Mouse (Mus musculus) limb, embryonic 15.5 days (tissue): ENCODE results near the gene Pi16. TPM values are rescaled to one million over a fixed set of nuclear protein-coding genes. Genes with fewer than 3 reads are reported as not detected.
"Not testable (repeated sequence)": the region's sequence is repeated elsewhere in the genome, so short reads cannot be mapped to it uniquely, and the experiment has no call there.

ENCODE experiments used
- ATAC-seq: fragments of 200-750 bp; cut with Nextera tagmentation; 2 replicates; pipeline ENCODE4 v1.8.0; 2017; ENCODE audit warnings: low read depth, moderate TSS enrichment; ENCODE audit not compliant: insufficient number of reproducible peaks, low FRiP score, low TSS enrichment
- H3K27ac ChIP-seq: fragments of 300-500 bp; sonication (generic); 2 replicates; pipeline ENCODE4 v1.5.1; 2015; ENCODE audit warnings: moderate library complexity, mild to moderate bottlenecking, inconsistent platforms
- H3K27me3 ChIP-seq: fragments of 300-500 bp; sonication (generic); 2 replicates; pipeline ENCODE4 v1.6.1; 2015; ENCODE audit warnings: inconsistent platforms
- H3K36me3 ChIP-seq: fragments of 300-500 bp; sonication (generic); 2 replicates; pipeline ENCODE4 v1.6.1; 2015; ENCODE audit warnings: inconsistent platforms
- H3K4me1 ChIP-seq: fragments of 300-500 bp; sonication (generic); 2 replicates; pipeline ENCODE4 v1.6.1; 2015; ENCODE audit warnings: inconsistent platforms
- H3K4me2 ChIP-seq: fragments of 300-500 bp; sonication (generic); 2 replicates; pipeline ENCODE4 v1.6.1; 2015; ENCODE audit warnings: mild to moderate bottlenecking, inconsistent platforms
- H3K4me3 ChIP-seq: fragments of 300-500 bp; sonication (generic); 2 replicates; pipeline ENCODE4 v1.5.1; 2015; ENCODE audit warnings: mild to moderate bottlenecking, inconsistent platforms
- H3K9ac ChIP-seq: fragments of 300-500 bp; sonication (generic); 2 replicates; pipeline ENCODE4 v1.6.1; 2015; ENCODE audit warnings: inconsistent platforms
- H3K9me3 ChIP-seq: fragments of 300-500 bp; sonication (generic); 2 replicates; pipeline ENCODE4 v1.6.1; 2016; ENCODE audit warnings: inconsistent platforms
- WGBS: fragments of 180-500 bp; shearing (Covaris S2); methylation state at CpG from one replicate; pipeline ENCODE4 v1.1.7; 2015; 5-methylcytosine and 5-hydroxymethylcytosine counted together
- polyA plus RNA-seq: library from polyadenylated mRNA; unstranded; fragments of >200 nt; fragmentation: Nextera tagmentation; extraction: Ambion mirVana; gene quantifications from 2 replicates; pipeline ENCODE4 v1.2.1, GENCODE M21; 2015

Gene Pi16
- 6.5 and 8.0 TPM in 2 replicates for polyA plus RNA-seq

DNA sequence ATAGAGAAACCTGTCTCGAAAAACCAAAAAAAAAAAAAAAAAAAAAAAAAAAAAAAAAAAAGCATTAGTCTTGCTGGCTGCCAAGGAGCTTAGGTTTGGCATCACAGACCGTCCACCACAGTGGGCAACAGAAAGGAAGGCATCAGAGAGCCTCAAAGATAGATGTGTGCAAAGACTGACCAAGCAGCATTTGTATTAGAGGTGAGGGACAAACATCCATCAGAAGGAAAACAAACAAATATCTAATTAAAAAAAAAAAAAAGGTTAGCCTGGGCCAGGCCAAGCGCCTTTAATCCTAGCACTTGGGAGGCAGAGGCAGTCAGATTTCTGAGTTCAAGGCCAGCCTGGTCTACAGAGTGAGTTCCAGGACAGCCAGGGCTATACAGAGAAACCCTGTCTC, at the start of gene Pi16:
Gene Pi16 (plus strand): TSS at position 301 of the 400 bp plus-strand sequence.
- not testable (repeated sequence) for H3K4me3 ChIP-seq, H3K36me3 ChIP-seq, H3K9ac ChIP-seq, H3K9me3 ChIP-seq, H3K4me2 ChIP-seq, ATAC-seq
- peaks cover 24% of the 10 kb centered on the region for H3K4me1 ChIP-seq
- 0 out of 2 replicates have a peak within 1 kb of the TSS, but pooled peaks have one; percentile 19 for H3K27ac ChIP-seq
- 81% methylated on average over 3 of the region's 3 CpGs for WGBS
- peaks cover 34% of the 10 kb centered on the region for H3K27me3 ChIP-seq

DNA sequence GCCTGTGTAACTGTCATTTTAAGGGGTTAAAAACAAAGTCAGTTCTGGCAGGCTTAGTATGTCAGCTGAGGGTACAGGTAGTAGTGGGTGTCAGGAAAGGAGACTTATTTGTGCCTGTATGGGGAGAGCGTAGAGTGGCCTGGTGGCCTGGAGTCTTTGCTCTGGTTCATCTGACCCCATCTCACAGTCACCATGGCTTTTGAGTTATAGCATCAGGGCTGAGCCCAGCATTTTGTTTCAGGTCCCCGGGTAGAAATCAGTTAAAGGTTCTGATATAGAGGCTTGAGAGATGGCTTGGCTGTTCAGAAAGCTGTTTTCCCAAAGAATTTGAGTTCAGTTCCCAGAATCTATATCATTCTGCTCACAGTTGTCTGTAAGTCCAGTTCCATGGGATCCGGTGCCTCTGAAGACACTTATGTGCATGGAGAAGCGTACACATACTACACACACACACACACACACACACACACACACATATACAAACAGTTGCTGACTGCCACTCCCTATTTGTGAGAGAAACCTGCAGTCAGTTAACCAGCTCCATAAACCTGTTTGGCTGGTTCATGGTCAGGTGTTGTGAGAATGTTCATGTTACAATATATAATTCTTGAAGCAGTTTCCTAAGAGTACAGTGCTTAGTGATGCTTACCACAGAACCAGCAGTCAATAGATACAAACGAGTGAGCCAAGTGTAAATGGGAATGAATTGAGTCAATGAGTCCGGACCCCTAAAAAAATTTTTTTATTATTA, 49.4 kb upstream of the Pi16 start:
- Histone ChIP-seq H3K36me3 (no peaks in the 10 kb centered on the region), H3K4me3 (peak overlapping the region; percentile 80), H3K9ac (peak overlapping the region; percentile 23; the same call in 1 of the 2 replicates), H3K4me2 (peak overlapping the region; percentile 47), H3K27me3 (no peaks in the 10 kb centered on the region), H3K4me1 (peaks cover 26% of the 10 kb centered on the region), H3K9me3 (no peaks in the 10 kb centered on the region), H3K27ac (peak overlapping the region; percentile 96)
- 56% methylated on average over 6 of the region's 6 CpGs for WGBS
- ATAC-seq = peak; percentile 15; the same call in 1 of the 2 replicates

DNA sequence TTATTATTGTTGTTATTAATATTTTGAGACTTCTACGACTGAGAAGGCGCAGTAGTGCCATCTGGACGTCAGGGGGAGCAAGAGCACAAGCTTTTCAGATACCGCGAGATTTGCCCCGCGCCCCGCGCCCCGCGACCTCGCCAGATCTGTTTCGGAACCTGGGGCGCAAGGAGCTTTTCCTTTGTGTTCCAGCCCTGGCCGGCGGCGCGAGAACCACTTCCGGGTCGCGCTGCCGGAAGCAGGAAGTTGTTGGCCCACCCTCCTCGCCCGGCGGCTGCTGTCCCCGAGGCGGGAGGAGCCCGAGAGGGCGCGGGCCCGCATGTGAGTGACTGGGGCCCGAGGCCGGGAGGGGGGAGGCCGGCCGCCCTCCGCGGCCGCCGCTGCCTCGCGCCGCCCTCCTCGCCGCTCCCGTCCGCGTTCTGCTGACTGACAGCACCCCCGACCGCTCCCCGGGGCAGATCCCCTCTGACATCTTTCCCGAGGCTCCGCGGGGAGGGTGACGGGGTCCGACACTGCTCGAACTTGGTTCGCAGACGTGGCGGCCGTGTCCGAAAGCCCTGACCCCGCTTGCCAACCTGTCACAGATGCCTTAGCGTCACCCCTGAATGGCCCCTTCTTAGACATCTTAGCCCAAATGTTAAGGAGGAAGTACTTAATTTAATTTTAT, 48.7 kb upstream of the Pi16 start, which contains the start of gene BC004004:
Gene BC004004 (plus strand): TSS at position 107 of the 667 bp plus-strand sequence.
- Histone ChIP-seq H3K9ac (peak within 1 kb of the TSS; percentile 88), H3K9me3 (no peaks in the 10 kb centered on the region), H3K36me3 (no peaks in the 10 kb centered on the region), H3K4me2 (peak within 1 kb of the TSS; percentile 47), H3K4me1 (peaks cover 26% of the 10 kb centered on the region), H3K4me3 (peak within 1 kb of the TSS; percentile 80), H3K27me3 (no peaks in the 10 kb centered on the region), H3K27ac (peak within 1 kb of the TSS; percentile 96)
- ATAC-seq = peak; percentile 80
- WGBS = 0% methylated on average over 45 of the region's 63 CpGs

DNA sequence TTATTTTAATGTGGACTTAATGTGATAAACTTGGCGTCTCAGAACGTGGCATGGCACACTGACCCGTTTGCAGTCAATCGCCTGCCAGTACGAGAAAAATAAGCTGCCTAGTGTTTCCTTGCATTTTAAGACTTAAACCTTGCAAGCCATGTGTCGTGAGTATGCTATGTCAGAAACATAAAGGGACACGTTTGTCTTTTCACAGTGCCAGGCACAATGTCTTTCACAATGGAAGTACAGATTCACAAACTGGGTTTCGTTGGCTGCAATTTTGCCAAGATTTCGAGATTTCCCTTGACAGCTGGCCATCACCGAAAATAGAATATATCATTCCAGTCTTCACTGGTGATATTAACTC, 48.2 kb upstream of the Pi16 start:
- H3K4me2 ChIP-seq = peak overlapping the region; percentile 47
- peaks cover 26% of the 10 kb centered on the region for H3K4me1 ChIP-seq
- ATAC-seq = no peak
- 15% methylated on average over 10 of the region's 10 CpGs for WGBS
- no peaks in the 10 kb centered on the region for H3K36me3 ChIP-seq
- H3K9me3 ChIP-seq = no peaks in the 10 kb centered on the region
- H3K4me3 ChIP-seq = peak overlapping the region; percentile 80
- H3K9ac ChIP-seq = peak overlapping the region; percentile 88
- H3K27me3 ChIP-seq = no peaks in the 10 kb centered on the region
- peak overlapping the region; percentile 96 for H3K27ac ChIP-seq

DNA sequence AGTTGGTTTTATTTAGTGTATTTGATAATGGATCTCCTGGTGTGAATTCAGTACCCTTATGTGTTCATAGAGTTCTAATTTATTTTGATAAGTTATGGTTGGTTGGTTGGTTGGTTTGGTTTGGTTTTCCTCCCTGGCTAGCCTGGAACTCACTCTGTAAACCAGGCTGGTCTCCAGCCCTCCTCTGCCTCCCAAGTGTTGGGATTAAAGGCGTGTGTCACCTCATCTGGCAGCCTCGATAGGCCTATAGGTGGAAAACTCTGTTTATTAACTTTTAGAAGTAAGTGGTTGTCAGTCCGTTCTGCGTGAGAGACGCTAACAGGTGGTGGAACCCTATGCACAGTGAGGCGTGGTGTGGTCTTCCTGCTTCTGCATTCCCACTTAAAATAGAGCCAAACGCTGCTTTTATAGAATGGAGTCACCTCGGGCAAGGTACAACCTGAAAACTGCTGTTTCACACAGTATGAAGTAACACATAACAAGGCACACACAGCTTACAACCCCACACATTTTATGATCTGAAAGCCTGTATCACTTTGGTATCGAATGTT, 47.3 kb upstream of the Pi16 start:
- Histone ChIP-seq H3K4me1 (peaks cover 23% of the 10 kb centered on the region), H3K27me3 (no peaks in the 10 kb centered on the region), H3K9ac (no peak overlapping the region), H3K4me2 (no peak overlapping the region), H3K4me3 (peak overlapping the region; percentile 80; the same call in 1 of the 2 replicates), H3K36me3 (no peaks in the 10 kb centered on the region), H3K27ac (peak overlapping the region; percentile 96; the same call in 1 of the 2 replicates), H3K9me3 (no peaks in the 10 kb centered on the region)
- no peak for ATAC-seq
- WGBS = 86% methylated on average over 9 of the region's 9 CpGs

DNA sequence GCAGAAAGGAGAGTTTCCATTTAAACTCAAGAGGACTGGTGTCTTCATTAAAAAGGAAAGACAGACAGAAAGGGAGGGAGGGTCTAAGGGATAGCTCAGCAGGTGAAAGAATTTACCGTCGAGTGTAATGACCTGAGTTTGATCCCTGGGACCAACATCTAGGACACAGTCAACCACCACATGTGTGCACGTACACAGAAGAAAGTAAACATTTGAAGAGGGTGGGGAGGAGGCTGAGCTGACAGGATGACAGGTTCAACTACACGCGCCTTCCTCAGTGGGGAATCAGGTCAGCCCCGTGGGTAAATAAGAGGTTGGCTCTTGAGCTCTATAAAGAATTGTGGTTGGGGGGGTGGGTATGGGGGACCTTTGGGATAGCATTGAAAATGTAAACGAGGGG, 44.3 kb upstream of the Pi16 start:
- Histone ChIP-seq H3K4me2 (no peak overlapping the region), H3K27ac (no peak overlapping the region), H3K9ac (no peak overlapping the region), H3K9me3 (no peaks in the 10 kb centered on the region), H3K4me1 (peaks cover 18% of the 10 kb centered on the region), H3K27me3 (no peaks in the 10 kb centered on the region), H3K36me3 (peaks cover 3% of the 10 kb centered on the region; the same call in 1 of the 2 replicates), H3K4me3 (no peak overlapping the region)
- no peak for ATAC-seq
- 84% methylated on average over 7 of the region's 7 CpGs for WGBS

DNA sequence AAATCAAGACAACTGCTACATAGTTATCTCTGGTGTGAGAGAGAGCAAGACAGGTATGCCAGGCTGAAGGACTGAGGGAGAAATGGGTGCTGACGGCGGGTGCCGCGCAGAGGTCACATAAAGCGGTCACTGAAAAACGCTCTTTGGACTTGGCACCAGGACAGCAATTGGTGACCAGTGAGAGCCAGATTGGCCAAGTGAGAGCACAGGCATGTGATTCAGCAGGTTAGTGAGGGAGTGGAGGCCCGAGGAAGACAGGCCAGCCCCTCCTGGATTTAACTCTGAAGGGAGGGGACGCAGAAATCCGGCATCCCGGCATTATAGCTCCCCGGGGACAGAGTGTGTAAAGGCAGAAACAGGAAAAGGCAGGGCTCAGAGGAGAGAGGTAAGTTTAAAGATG, 43.6 kb upstream of the Pi16 start:
- Histone ChIP-seq H3K9me3 (no peaks in the 10 kb centered on the region), H3K4me3 (no peak overlapping the region), H3K4me2 (no peak overlapping the region), H3K4me1 (peaks cover 16% of the 10 kb centered on the region), H3K27ac (0 out of 2 replicates have a peak overlapping the region, but pooled peaks have one; percentile 43), H3K27me3 (no peaks in the 10 kb centered on the region), H3K9ac (no peak overlapping the region), H3K36me3 (peaks cover 11% of the 10 kb centered on the region; the same call in 1 of the 2 replicates)
- ATAC-seq = no peak
- 75% methylated on average over 11 of the region's 11 CpGs for WGBS

DNA sequence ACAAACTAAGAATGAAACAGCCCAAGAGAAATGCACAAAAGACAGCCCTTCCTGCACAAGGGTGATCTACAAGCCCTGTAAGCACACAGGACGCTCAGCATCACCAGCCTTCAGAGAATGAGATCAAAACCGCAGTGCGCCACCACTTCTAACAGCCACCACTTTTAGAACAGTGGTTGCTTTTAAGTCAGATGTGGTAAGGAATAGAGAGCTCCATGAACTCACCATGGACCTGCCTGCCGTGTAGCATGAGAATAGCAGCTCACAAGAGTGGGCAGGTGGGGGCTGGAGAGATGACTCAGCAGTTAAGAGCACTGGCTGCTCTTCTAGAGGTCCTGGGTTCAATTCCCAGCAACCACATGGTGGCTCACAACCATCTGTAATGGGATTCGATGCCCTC, 37.1 kb upstream of the Pi16 start:
- Histone ChIP-seq H3K27me3 (no peaks in the 10 kb centered on the region), H3K9me3 (no peaks in the 10 kb centered on the region), H3K9ac (no peak overlapping the region), H3K4me3 (no peak overlapping the region), H3K4me1 (no peaks in the 10 kb centered on the region), H3K4me2 (no peak overlapping the region), H3K36me3 (peaks cover 42% of the 10 kb centered on the region), H3K27ac (no peak overlapping the region)
- 87% methylated on average over 5 of the region's 5 CpGs for WGBS
- ATAC-seq = no peak

DNA sequence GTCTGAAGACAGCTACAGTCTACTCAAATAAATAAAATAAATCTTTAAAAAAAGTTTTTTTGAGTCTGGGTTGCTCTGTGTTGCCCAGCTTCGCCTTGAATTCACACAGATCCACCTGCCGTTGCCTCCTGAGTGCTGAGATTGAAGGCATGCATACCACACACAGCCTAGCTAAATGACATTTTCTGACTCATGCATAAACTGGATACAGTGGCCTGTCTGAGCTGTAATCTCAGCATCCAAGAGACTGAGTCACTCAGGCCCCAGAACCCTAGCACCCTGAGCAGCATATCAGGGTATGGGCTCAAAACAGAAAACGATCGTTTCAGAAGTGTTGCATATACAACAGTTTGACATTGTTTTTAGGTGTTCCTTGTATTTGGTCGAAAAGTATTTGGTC, 35.9 kb upstream of the Pi16 start:
- no peak for ATAC-seq
- peaks cover 48% of the 10 kb centered on the region for H3K36me3 ChIP-seq
- no peak overlapping the region for H3K9ac ChIP-seq
- 90% methylated on average over 5 of the region's 5 CpGs for WGBS
- no peak overlapping the region for H3K27ac ChIP-seq
- H3K27me3 ChIP-seq = no peaks in the 10 kb centered on the region
- H3K9me3 ChIP-seq = no peaks in the 10 kb centered on the region
- H3K4me2 ChIP-seq = no peak overlapping the region
- H3K4me3 ChIP-seq = no peak overlapping the region
- H3K4me1 ChIP-seq = no peaks in the 10 kb centered on the region

DNA sequence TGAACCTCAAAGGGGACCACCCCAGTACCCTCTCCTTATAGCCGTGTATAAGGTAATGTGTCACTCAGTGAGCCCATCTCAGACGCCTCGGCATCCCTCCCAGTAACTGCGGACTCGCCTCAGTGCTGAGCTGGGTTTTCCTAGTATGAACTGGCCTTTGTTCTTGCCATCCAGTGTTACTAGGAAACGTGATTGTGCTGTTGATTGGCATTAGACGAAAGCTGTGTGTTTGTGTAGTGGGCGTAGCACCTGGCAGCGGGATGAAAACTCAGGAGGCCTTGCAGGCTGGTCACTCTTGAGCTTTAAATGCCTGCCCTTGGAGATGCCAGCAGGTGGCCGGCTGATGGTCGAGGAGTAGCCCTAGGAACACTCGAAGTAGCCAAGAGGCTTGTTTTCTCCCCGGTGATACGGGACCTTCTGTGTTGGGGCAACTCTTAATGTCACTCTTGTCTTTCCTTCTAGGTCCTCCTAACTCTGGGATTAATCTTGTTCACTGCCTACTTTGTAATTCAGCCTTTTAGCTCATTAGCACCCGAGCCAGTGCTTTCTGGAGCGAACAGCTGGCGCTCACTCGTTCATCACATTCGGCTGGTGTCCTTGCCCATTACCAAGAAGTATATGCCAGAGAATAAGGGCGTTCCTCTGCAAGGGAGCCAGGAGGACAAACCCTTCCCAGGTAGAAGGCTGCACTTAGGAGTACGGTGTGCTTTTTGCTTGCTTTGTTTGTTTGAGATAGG, 35.1 kb upstream of the Pi16 start:
- Histone ChIP-seq H3K9ac (no peak overlapping the region), H3K4me3 (no peak overlapping the region), H3K36me3 (peaks cover 51% of the 10 kb centered on the region), H3K27ac (no peak overlapping the region), H3K4me2 (no peak overlapping the region), H3K27me3 (no peaks in the 10 kb centered on the region), H3K4me1 (no peaks in the 10 kb centered on the region), H3K9me3 (no peaks in the 10 kb centered on the region)
- no peak for ATAC-seq
- 82% methylated on average over 21 of the region's 21 CpGs for WGBS

DNA sequence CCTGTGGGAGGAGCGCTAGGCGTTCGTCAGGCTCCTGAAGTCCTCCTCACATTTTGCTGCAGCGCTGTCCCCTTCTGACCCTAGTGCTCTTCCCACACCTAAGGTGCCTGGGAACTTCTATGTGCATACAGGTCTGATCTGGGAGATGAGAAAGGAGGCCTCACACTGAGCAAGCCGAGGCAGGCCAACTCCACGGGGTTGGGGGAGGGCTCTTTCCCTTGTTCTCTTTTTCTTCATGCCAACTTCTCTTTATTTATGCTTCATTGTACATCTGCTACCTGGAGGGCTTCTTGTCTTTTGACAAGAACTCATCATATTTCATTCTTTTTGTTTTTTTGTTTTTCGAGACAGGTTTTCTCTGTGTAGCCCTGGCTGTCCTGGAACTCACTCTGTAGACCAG, 25.7 kb upstream of the Pi16 start:
- Histone ChIP-seq H3K36me3 (peaks cover 42% of the 10 kb centered on the region), H3K9me3 (no peaks in the 10 kb centered on the region), H3K27me3 (no peaks in the 10 kb centered on the region), H3K4me3 (no peak overlapping the region), H3K9ac (no peak overlapping the region), H3K4me2 (no peak overlapping the region), H3K4me1 (peaks cover 1% of the 10 kb centered on the region; the same call in 1 of the 2 replicates), H3K27ac (no peak overlapping the region)
- no peak for ATAC-seq
- 72% methylated on average over 7 of the region's 7 CpGs for WGBS
